Mouse (Mus musculus) spleen, adult 2 months (tissue): ENCODE results near the gene Gstm7. TPM values are rescaled to one million over a fixed set of nuclear protein-coding genes. Genes with fewer than 3 reads are reported as not detected.
A peak's percentile ranks its signal among the peaks of the same experiment; 100 is the strongest.

Experiments
- DNase-seq, 2 experiments: peaks; one replicate each; pipeline versions ENCODE4 v3.0.0 to v3.0.0-alpha.2; 2012 to 2021; ENCODE audit warnings: low spot score in 2 of 2, low read depth in 1 of 2
- H3K27ac ChIP-seq: fragments of 200-500 bp; 2 replicates; pipeline ENCODE4 v1.5.1; 2012; ENCODE audit warnings: low read length, inconsistent platforms; ENCODE audit not compliant: insufficient read depth
- H3K27me3 ChIP-seq: fragments of 200-500 bp; 2 replicates; pipeline ENCODE4 v1.6.1; 2012; ENCODE audit warnings: mild to moderate bottlenecking, moderate library complexity, low read length, inconsistent platforms; ENCODE audit not compliant: control insufficient read depth, insufficient read depth
- H3K36me3 ChIP-seq: fragments of 200-500 bp; 2 replicates; pipeline ENCODE4 v1.6.1; 2012; ENCODE audit warnings: mild to moderate bottlenecking, low read length, inconsistent platforms; ENCODE audit not compliant: control insufficient read depth, insufficient read depth
- H3K4me1 ChIP-seq: fragments of 200-500 bp; 2 replicates; pipeline ENCODE4 v1.6.1; 2011; ENCODE audit warnings: inconsistent platforms; ENCODE audit not compliant: control insufficient read depth, insufficient read depth, insufficient read length
- H3K4me3 ChIP-seq: fragments of 200-500 bp; 2 replicates; pipeline ENCODE4 v1.5.1; 2011; ENCODE audit warnings: mild to moderate bottlenecking, inconsistent platforms; ENCODE audit not compliant: insufficient read depth, insufficient read length; ENCODE audit errors: extremely low read depth
- CTCF ChIP-seq: fragments of 200-500 bp; IDR thresholded peaks from 2 replicates; pipeline ENCODE4 v1.5.1; 2011; ENCODE audit warnings: mild to moderate bottlenecking, inconsistent platforms; ENCODE audit not compliant: insufficient read depth, insufficient read length, insufficient replicate concordance; ENCODE audit errors: extremely low read depth
- POLR2A ChIP-seq: fragments of 200-500 bp; IDR thresholded peaks from 2 replicates; pipeline ENCODE4 v1.6.1; 2011; ENCODE audit warnings: low read depth, low read length, inconsistent platforms
- WGBS: fragments of 180-500 bp; shearing (Covaris S2); methylation state at CpG from one replicate; pipeline ENCODE4 v1.1.7; 2018; 5-methylcytosine and 5-hydroxymethylcytosine counted together
- polyA plus RNA-seq: library from polyadenylated mRNA; depleted of rRNA; stranded (reverse); fragments of >200 nt; gene quantifications from 2 replicates; pipeline ENCODE4 v1.2.3, GENCODE M21; 2012

Gstm7 gene
- polyA plus RNA-seq, 1 experiment, result 1.4 TPM

DNA sequence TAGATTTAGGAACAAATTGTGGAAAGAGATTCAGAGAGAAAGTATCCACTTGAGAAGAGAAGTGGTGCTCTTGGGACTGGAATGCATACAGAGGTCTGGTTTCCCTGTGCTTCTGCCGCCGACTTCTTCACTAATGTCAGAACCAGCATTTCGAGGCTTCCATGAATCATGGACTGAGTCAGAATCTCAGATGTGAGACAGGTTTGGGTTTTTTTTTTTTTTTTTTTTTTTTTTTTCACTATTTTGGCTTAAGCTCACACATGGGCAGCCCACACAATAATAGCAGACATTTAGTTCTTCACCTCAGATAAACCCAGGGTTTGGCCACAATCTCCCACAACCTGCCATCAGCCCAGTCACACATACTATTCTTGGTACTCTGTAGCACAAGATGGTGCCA, 3.7 kb upstream of the Gstm7 start:
- no peak for DNase-seq
- Histone ChIP-seq H3K4me1 (peaks cover 2% of the 10 kb centered on the region; the same call in 1 of the 2 replicates), H3K27ac (no peak overlapping the region), H3K27me3 (no peaks in the 10 kb centered on the region), H3K36me3 (no peaks in the 10 kb centered on the region), H3K4me3 (no peak overlapping the region)
- 89% methylated on average over 3 of the region's 3 CpGs for WGBS
- no peak for TF ChIP-seq CTCF
- TF ChIP-seq POLR2A, result no peak

DNA sequence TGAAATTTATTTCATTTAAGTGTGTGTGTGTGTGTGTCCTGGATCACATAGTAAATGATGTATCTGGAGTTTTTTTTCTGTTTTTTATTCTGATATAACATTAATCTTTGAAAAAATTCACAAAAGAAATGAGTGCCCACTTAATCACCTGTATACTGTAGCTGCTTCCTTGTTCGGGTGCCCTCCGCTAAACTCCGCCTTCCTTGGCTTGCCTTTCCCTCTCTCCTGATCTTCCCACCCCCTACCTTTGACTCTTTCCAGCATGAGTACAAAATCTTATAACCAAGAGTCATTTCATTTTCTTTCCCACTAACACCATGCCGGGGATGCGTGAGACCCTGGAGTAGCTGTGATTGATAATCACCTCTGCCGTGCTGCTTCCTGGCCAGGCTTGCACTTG, 511 bp upstream of the Gstm7 start:
- 85% methylated on average over 6 of the region's 6 CpGs for WGBS
- Histone ChIP-seq H3K36me3 (no peaks in the 10 kb centered on the region), H3K4me1 (peaks cover 2% of the 10 kb centered on the region; the same call in 1 of the 2 replicates), H3K27ac (no peak overlapping the region), H3K27me3 (no peaks in the 10 kb centered on the region), H3K4me3 (no peak overlapping the region)
- TF ChIP-seq CTCF, result no peak
- TF ChIP-seq POLR2A, result no peak
- DNase-seq, result no peak

DNA sequence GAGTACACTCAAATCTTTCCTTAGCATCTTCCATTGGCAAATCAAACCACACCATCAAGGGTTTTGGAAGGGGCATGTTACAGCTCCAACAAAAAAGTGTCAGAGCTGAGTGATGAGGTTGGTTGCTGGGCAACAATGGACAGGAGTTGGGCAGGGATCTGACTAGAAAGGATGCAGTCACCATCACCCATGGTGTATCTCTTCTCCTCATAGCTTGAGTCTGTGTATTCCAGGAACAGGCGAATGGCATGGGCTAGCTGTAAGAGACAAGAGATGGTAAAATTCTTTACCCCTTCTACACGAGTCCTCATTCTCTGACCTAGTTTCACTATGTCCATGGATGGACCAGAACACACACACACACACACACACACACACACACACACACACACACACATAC, 483 bp downstream of the Gstm7 start:
- no peaks in the 10 kb centered on the region for H3K27me3 ChIP-seq
- no peak for TF ChIP-seq CTCF

GRCm38 (mm10) chr3:107929731-107930130, 1.9 kb downstream of the Gstm7 start:
- H3K27ac ChIP-seq, result no peak overlapping the region
- no peaks in the 10 kb centered on the region for H3K27me3 ChIP-seq
- H3K4me1 ChIP-seq, result peaks cover 2% of the 10 kb centered on the region; the same call in 1 of the 2 replicates
- DNase-seq, result no peak
- WGBS, result 91% methylated on average over 4 of the region's 4 CpGs
- H3K36me3 ChIP-seq, result no peaks in the 10 kb centered on the region
- TF ChIP-seq CTCF, result no peak
- no peak for TF ChIP-seq POLR2A
- H3K4me3 ChIP-seq, result no peak overlapping the region

More for the DNA sequence above, 483 bp downstream of the Gstm7 start:
- Histone ChIP-seq H3K4me3 (0 out of 2 replicates have a peak overlapping the region, but pooled peaks have one; percentile 17), H3K36me3 (no peaks in the 10 kb centered on the region), H3K4me1 (peaks cover 2% of the 10 kb centered on the region; the same call in 1 of the 2 replicates), H3K27ac (no peak overlapping the region)
- DNase-seq, result no peak
- WGBS, result 71% methylated on average over 2 of the region's 2 CpGs

- TF ChIP-seq CTCF (no peak), POLR2A (no peak)
- WGBS, result 85% methylated on average over 4 of the region's 4 CpGs
- no peaks in the 10 kb centered on the region for H3K27me3 ChIP-seq
Observed at GRCm38 (mm10) chr3:107929243-107929642, 2.4 kb downstream of the Gstm7 start.

GRCm38 (mm10) chr3:107928691-107929090, 2.9 kb downstream of the Gstm7 start:
- 94% methylated on average over 11 of the region's 11 CpGs for WGBS
- no peak for DNase-seq
- no peaks in the 10 kb centered on the region for H3K36me3 ChIP-seq
- no peak overlapping the region for H3K4me3 ChIP-seq
- H3K4me1 ChIP-seq, result peaks cover 2% of the 10 kb centered on the region; the same call in 1 of the 2 replicates
- H3K27me3 ChIP-seq, result no peaks in the 10 kb centered on the region
- no peak overlapping the region for H3K27ac ChIP-seq
- no peak for TF ChIP-seq CTCF
- no peak for TF ChIP-seq POLR2A

More at GRCm38 (mm10) chr3:107929243-107929642, 2.4 kb downstream of the Gstm7 start:
- Histone ChIP-seq H3K4me3 (no peak overlapping the region), H3K4me1 (peaks cover 2% of the 10 kb centered on the region; the same call in 1 of the 2 replicates), H3K36me3 (no peaks in the 10 kb centered on the region), H3K27ac (no peak overlapping the region)
- no peak for DNase-seq

- H3K27me3 ChIP-seq, result no peaks in the 10 kb centered on the region
- 86% methylated on average over 3 of the region's 3 CpGs for WGBS
- H3K36me3 ChIP-seq, result no peaks in the 10 kb centered on the region
- H3K4me3 ChIP-seq, result no peak overlapping the region
- peaks cover 2% of the 10 kb centered on the region; the same call in 1 of the 2 replicates for H3K4me1 ChIP-seq
- no peak for TF ChIP-seq POLR2A
- no peak for TF ChIP-seq CTCF
- no peak for DNase-seq
- no peak overlapping the region for H3K27ac ChIP-seq
Observed at GRCm38 (mm10) chr3:107927841-107928240, 3.8 kb downstream of the Gstm7 start.

GRCm38 (mm10) chr3:107925335-107925734, 6.3 kb downstream of the Gstm7 start:
- no peak overlapping the region for H3K4me3 ChIP-seq
- H3K4me1 ChIP-seq, result no peaks in the 10 kb centered on the region
- WGBS, result 94% methylated on average over 3 of the region's 3 CpGs
- DNase-seq, result no peak
- no peak overlapping the region for H3K27ac ChIP-seq
- H3K27me3 ChIP-seq, result no peaks in the 10 kb centered on the region
- H3K36me3 ChIP-seq, result no peaks in the 10 kb centered on the region
- TF ChIP-seq POLR2A (no peak), CTCF (no peak)
